Mouse (Mus musculus) liver, adult 2 months (tissue): ENCODE data around the gene Wdr76.

Experiments
- CTCF ChIP-seq: fragments of 200-500 bp; IDR thresholded peaks from 2 replicates; pipeline ENCODE4 v1.5.1; 2011; ENCODE audit warnings: low read depth, low read length, control low read depth
- POLR2A ChIP-seq: fragments of 200-500 bp; IDR thresholded peaks from 2 replicates; pipeline ENCODE4 v1.6.1; 2011; ENCODE audit warnings: low read length, control low read depth; ENCODE audit not compliant: insufficient read depth; ENCODE audit errors: extremely low read depth

GRCm38 (mm10) chr2:121582809-121583376 lies 76.4 kb downstream of the Wdr76 start:
- no peak for TF ChIP-seq CTCF
- no peak for TF ChIP-seq POLR2A
